Mouse (Mus musculus): ENCODE measurements around the gene Msantd4. TPM values are rescaled to one million over a fixed set of nuclear protein-coding genes. Genes with fewer than 3 reads are reported as not detected.
"Not testable (repeated sequence)": the region's sequence is repeated elsewhere in the genome, so short reads cannot be mapped to it uniquely, and the experiment has no call there.

Gene Msantd4
- 10 to 100 TPM; 59.5 to 61.5 TPM for total RNA-seq (2021)
- long read RNA-seq, transcript Msantd4-201 (2 exons, 2,731 nt) = minor isoform, 10 of 61 reads
- long read RNA-seq, transcript Msantd4-202 (3 exons, 2,800 nt) = major isoform, 49 of 61 reads
- long read RNA-seq, partial matches to known transcripts = 1 of 61 reads
- long read RNA-seq, other reads (novel, unspliced or antisense) = 1 of 61 reads

DNA sequence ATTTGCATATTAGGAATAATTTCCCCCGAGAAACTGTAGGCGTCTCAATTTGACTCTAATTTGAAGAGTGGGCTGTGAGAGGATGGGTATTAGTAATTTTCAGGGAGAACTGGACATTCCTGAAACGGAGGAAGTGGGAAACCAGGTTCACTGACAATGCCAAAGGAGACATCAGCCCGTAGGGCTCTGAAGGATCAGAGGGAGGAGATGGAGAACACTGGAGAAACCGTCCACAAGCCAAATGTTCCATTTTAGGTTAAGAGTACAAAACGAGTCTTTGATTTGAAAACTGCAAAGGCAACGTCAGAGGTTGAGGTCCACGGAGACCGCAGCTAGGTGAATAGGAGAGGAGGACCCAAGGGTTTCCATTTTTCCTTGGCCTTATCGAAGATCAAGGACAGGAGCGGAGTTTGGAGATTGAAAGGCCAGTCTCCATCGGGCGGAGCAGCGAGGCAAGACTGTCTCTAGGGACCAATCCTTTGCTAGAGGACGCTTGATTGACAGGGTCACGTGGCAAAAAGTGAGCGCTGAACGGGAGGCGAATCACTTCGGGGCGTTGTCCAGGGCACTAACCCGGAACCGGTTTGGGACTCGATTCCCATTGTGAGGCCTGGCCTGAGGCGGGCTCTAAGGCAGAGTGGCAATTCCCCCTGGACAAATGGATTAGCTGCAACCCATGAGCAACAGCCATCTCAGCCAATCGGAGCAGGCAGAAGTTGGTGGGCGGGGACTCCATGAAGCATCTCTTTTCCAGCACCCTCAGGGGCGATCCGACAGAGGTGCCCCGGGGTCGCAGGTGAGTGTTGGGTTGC, at the start of gene Msantd4:
Gene Msantd4, plus strand, starts transcription at position 735 of the 812 bp plus-strand sequence.
- peak; percentile 99 for DNase-seq (ENCODE audit: low spot score in 2 of 2)

DNA sequence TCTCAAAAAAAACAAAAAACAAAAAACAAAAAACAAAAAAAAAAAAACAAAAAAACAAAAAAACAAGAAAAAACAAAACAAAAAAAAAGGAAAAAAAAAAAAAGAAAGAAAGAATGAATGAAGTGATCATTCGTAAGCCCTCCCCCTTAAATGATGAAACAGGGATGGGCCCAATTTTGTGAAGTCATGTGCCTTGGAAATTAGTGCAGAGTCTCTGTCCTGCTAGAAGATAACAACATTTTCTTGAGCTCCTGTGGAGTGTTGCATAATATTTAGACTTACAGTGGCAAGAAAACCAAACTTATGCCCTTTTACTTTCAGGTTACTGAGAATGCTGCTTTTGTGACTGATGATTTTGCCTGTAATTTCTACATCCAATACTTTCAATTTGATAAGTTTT, 23.2 kb upstream of the Msantd4 start:
- no peak for DNase-seq (ENCODE audit: low spot score in 2 of 2)

DNA sequence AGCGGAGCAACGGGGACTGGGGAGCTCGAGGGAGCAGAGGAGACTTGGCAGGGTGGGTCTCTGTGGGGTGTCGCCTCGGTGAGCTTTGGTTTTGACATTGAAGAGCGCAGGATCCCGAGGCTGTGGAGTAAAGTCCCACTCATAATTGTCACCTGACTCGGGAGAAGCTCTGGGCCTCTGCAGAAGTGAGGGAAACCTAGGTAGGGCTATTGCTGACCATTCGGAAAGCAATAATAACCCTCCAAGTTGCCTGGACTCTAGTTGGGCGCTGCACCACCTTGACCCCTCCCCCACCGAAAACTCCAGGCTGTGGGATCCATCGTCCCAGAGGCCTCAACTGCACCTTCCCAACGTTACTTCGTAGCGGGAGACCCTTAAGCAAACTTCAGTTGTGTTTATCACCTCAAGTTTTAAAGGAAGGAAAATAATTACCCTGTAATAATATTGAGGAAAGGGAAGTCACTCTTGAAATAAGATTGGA, 318 bp downstream of the Msantd4 start:
- DNase-seq (ENCODE audit: low spot score in 2 of 2) = no peak

DNA sequence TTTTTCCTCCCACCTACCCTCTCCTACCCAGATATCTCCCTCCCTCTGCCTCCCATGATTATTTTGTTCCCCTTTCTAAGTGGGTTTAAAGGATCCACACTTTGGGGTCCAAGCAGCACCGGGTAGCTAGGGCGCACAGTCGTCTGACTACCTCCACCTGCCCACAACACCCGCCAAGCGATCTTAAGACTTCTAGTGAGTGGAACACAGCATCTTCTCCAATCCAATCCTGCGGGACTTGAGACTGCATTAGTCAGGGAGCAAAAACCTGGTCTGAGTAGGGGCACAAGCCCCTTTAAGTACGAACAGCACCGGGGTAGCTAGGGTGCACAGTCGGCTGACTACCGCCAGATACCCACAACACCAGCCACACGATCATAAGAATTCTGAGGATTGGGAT, 24.4 kb downstream of the Msantd4 start:
- not testable (repeated sequence) for DNase-seq (ENCODE audit: low spot score in 2 of 2)

Small RNAs within 50 kb of the gene (microRNA-seq; reads per million reads assigned to microRNA genes)
- 0 reads per million in 2 experiments for gene Gm23992

Other genes with a start within 250 kb of the Msantd4 start
- 10 to 100 TPM; 26.7 to 26.8 TPM for gene Aasdhppt, start 67.1 kb upstream of the Msantd4 start, total RNA-seq (2021)
- gene Kbtbd3, start 66.7 kb upstream of the Msantd4 start, total RNA-seq (2021) = 1 to 10 TPM; 8.8 to 9.0 TPM